Mouse (Mus musculus): ENCODE measurements around the gene Bst1. TPM values are rescaled to one million over a fixed set of nuclear protein-coding genes. Genes with fewer than 3 reads are reported as not detected.
A peak's percentile ranks its signal among the peaks of the same experiment; 100 is the strongest.

Gene Bst1
- polyA plus RNA-seq, 1 experiment, result 2.0 TPM

- H3K4me3 ChIP-seq (replicated peaks), result peak overlapping the region; percentile 84
- no peaks in the 10 kb centered on the region for H3K36me3 ChIP-seq (replicated peaks; ENCODE audit: low read length)
- peaks cover 10% of the 10 kb centered on the region for H3K9me3 ChIP-seq
- no peak for TF ChIP-seq FLI1 (IDR thresholded peaks at IDR 0.05; ENCODE audit: low read length)
- H3K27me3 ChIP-seq (replicated peaks), result peaks cover 7% of the 10 kb centered on the region
- H3K4me1 ChIP-seq, result 0 out of 2 replicates have a peak, but pooled peaks cover 3% of the 10 kb centered on the region
Observed at GRCm38 (mm10) chr5:43807744-43808696, 10.7 kb upstream of the Bst1 start.

- peaks cover 11% of the 10 kb centered on the region for H3K27me3 ChIP-seq (replicated peaks)
- no peak overlapping the region for H3K4me3 ChIP-seq (replicated peaks)
- TF ChIP-seq GATA1 (IDR thresholded peaks at IDR 0.05; ENCODE audit: borderline replicate concordance, low read length) (no peak), FLI1 (IDR thresholded peaks at IDR 0.05; ENCODE audit: low read length) (no peak)
- 0 out of 2 replicates have a peak, but pooled peaks cover 3% of the 10 kb centered on the region for H3K4me1 ChIP-seq
- no peaks in the 10 kb centered on the region for H3K36me3 ChIP-seq (replicated peaks; ENCODE audit: low read length)
- peaks cover 6% of the 10 kb centered on the region for H3K9me3 ChIP-seq
Observed at GRCm38 (mm10) chr5:43810427-43811062, 8.1 kb upstream of the Bst1 start.

- Histone ChIP-seq H3K4me1 (peaks cover 5% of the 10 kb centered on the region), H3K27me3 (replicated peaks) (peaks cover 10% of the 10 kb centered on the region), H3K36me3 (replicated peaks; ENCODE audit: low read length) (no peaks in the 10 kb centered on the region), H3K4me3 (replicated peaks) (no peak overlapping the region), H3K9me3 (no peaks in the 10 kb centered on the region)
- TF ChIP-seq FLI1 (IDR thresholded peaks at IDR 0.05; ENCODE audit: low read length), result no peak
- TF ChIP-seq GATA1 (IDR thresholded peaks at IDR 0.05; ENCODE audit: borderline replicate concordance, low read length), result no peak
Observed at GRCm38 (mm10) chr5:43814536-43814935, 4.1 kb upstream of the Bst1 start.

GRCm38 (mm10) chr5:43815769-43816168, 2.9 kb upstream of the Bst1 start:
- Histone ChIP-seq H3K27me3 (replicated peaks) (peaks cover 12% of the 10 kb centered on the region), H3K4me3 (replicated peaks) (no peak overlapping the region), H3K4me1 (peaks cover 5% of the 10 kb centered on the region), H3K9me3 (no peaks in the 10 kb centered on the region), H3K36me3 (replicated peaks; ENCODE audit: low read length) (no peaks in the 10 kb centered on the region)
- TF ChIP-seq FLI1 (IDR thresholded peaks at IDR 0.05; ENCODE audit: low read length), result no peak
- TF ChIP-seq GATA1 (IDR thresholded peaks at IDR 0.05; ENCODE audit: borderline replicate concordance, low read length), result no peak

- H3K4me1 ChIP-seq, result peaks cover 5% of the 10 kb centered on the region
- TF ChIP-seq FLI1 (IDR thresholded peaks at IDR 0.05; ENCODE audit: low read length) (no peak), GATA1 (IDR thresholded peaks at IDR 0.05; ENCODE audit: borderline replicate concordance, low read length) (no peak)
- no peak overlapping the region for H3K4me3 ChIP-seq (replicated peaks)
- H3K36me3 ChIP-seq (replicated peaks; ENCODE audit: low read length), result no peaks in the 10 kb centered on the region
- H3K9me3 ChIP-seq, result no peaks in the 10 kb centered on the region
- H3K27me3 ChIP-seq (replicated peaks), result peaks cover 9% of the 10 kb centered on the region
Observed at GRCm38 (mm10) chr5:43820785-43821184, 2.1 kb downstream of the Bst1 start.

GRCm38 (mm10) chr5:43821538-43821937, 2.9 kb downstream of the Bst1 start, which contains the start of gene Fbxl5:
Fbxl5 (minus strand) TSS chr5:43821638.
- Histone ChIP-seq H3K9me3 (no peaks in the 10 kb centered on the region), H3K4me3 (replicated peaks) (no peak within 1 kb of the TSS), H3K27me3 (replicated peaks) (peaks cover 8% of the 10 kb centered on the region), H3K4me1 (peaks cover 5% of the 10 kb centered on the region), H3K36me3 (replicated peaks; ENCODE audit: low read length) (no peaks in the 10 kb centered on the region)
- TF ChIP-seq FLI1 (IDR thresholded peaks at IDR 0.05; ENCODE audit: low read length) (no peak), GATA1 (IDR thresholded peaks at IDR 0.05; ENCODE audit: borderline replicate concordance, low read length) (no peak)

GRCm38 (mm10) chr5:43822199-43822598, 3.5 kb downstream of the Bst1 start:
- Histone ChIP-seq H3K9me3 (no peaks in the 10 kb centered on the region), H3K36me3 (replicated peaks; ENCODE audit: low read length) (no peaks in the 10 kb centered on the region), H3K27me3 (replicated peaks) (peaks cover 8% of the 10 kb centered on the region), H3K4me1 (peaks cover 5% of the 10 kb centered on the region), H3K4me3 (replicated peaks) (no peak overlapping the region)
- TF ChIP-seq GATA1 (IDR thresholded peaks at IDR 0.05; ENCODE audit: borderline replicate concordance, low read length), result no peak
- no peak for TF ChIP-seq FLI1 (IDR thresholded peaks at IDR 0.05; ENCODE audit: low read length)

- Histone ChIP-seq H3K9me3 (no peaks in the 10 kb centered on the region), H3K4me1 (peaks cover 5% of the 10 kb centered on the region), H3K36me3 (replicated peaks; ENCODE audit: low read length) (no peaks in the 10 kb centered on the region), H3K4me3 (replicated peaks) (no peak overlapping the region), H3K27me3 (replicated peaks) (peaks cover 11% of the 10 kb centered on the region)
- TF ChIP-seq FLI1 (IDR thresholded peaks at IDR 0.05; ENCODE audit: low read length) (no peak), GATA1 (IDR thresholded peaks at IDR 0.05; ENCODE audit: borderline replicate concordance, low read length) (no peak)
Observed at GRCm38 (mm10) chr5:43822824-43823223, 4.1 kb downstream of the Bst1 start.

- H3K4me3 ChIP-seq (replicated peaks), result no peak overlapping the region
- no peaks in the 10 kb centered on the region for H3K36me3 ChIP-seq (replicated peaks; ENCODE audit: low read length)
- H3K27me3 ChIP-seq (replicated peaks), result peaks cover 10% of the 10 kb centered on the region
- H3K4me1 ChIP-seq, result no peaks in the 10 kb centered on the region
- no peaks in the 10 kb centered on the region for H3K9me3 ChIP-seq
- TF ChIP-seq FLI1 (IDR thresholded peaks at IDR 0.05; ENCODE audit: low read length), result no peak
- no peak for TF ChIP-seq GATA1 (IDR thresholded peaks at IDR 0.05; ENCODE audit: borderline replicate concordance, low read length)
Observed at GRCm38 (mm10) chr5:43824580-43824979, 5.9 kb downstream of the Bst1 start.

GRCm38 (mm10) chr5:43826883-43827282, 8.2 kb downstream of the Bst1 start:
- Histone ChIP-seq H3K9me3 (no peaks in the 10 kb centered on the region), H3K4me1 (no peaks in the 10 kb centered on the region), H3K27me3 (replicated peaks) (peaks cover 6% of the 10 kb centered on the region), H3K36me3 (replicated peaks; ENCODE audit: low read length) (no peaks in the 10 kb centered on the region), H3K4me3 (replicated peaks) (no peak overlapping the region)
- TF ChIP-seq FLI1 (IDR thresholded peaks at IDR 0.05; ENCODE audit: low read length) (no peak), GATA1 (IDR thresholded peaks at IDR 0.05; ENCODE audit: borderline replicate concordance, low read length) (no peak)
